Mouse (Mus musculus): ENCODE measurements at regions not wholly inside any gene's neighbourhood (a gene's known extent, or its start where the extent isn't known, plus 50 kb on each side); places are given as distances from the start of the nearest gene placed in this dataset.
A peak's percentile ranks its signal among the peaks of the same experiment; 100 is the strongest.
"Not testable (repeated sequence)": the region's sequence is repeated elsewhere in the genome, so short reads cannot be mapped to it uniquely, and the experiment has no call there.

DNA sequence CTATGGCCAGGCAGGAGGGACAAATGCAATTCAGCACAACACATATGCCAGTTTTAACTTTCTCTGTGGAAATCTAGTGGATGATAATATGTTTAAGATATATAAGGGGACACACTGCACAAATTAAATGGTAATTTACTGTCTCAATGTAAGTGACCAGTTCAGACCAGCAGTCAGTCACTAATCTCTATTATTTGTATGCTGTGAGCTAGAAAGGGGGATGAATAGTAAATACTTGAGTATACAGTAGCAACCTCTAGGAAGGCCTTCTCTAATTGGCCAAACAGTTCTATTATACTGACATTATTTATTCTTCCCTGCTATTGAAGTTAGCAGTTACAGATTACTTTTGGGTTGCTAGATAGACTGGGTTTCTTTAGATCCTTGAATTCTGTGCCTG is 391.2 kb downstream of the Fign start:
- no peak for DNase-seq

DNA sequence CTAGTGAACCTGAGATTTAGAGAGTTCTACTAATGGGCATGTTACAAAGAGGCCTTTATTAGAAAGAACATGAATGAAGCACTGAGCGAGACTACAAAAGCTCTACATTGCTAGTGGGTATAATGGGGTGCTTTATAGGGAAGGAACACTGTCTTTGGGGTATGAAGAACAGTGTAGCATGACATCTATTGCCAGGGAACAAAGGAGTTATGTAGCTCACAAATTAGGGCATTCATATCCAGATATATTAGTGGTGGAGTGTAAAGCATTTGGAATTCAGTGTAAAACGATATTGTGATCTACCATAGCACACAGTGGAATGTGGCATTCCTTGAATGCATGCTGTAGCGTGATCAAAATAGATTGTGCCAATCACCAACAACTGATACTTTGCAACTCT is 391.7 kb downstream of the Fign start:
- DNase-seq: no peak

- peak; percentile 58 to 78 for DNase-seq
Observed at GRCm38 (mm10) chr2:63702333-63703096, 395.3 kb downstream of the Fign start.

- DNase-seq: no peak
Observed at GRCm38 (mm10) chr2:63701861-63702260, 396.0 kb downstream of the Fign start.

- DNase-seq: no peak
Observed at GRCm38 (mm10) chr2:63700255-63700654, 397.6 kb downstream of the Fign start.

DNA sequence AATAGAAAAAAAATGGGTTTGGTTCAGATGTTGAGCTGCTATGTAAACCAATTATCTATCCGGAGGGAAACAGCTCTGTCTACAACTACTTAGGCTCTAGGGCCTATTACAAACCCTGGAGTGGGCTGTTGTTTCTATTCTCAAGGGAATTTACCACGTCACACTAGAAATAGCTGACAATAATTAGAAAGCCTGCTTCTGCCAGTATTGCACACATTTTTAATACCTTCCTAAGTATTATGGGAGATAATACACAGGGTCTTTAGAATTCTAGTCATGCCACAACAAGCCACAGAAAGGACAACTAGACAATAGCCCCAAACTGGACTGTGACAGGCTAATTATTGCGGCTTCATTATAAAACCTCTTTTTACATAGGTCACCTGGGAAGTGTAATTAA is 428.1 kb downstream of the Fign start:
- DNase-seq: no peak

- no peak for DNase-seq
Observed at GRCm38 (mm10) chr2:63668784-63669183, 429.1 kb downstream of the Fign start.

DNA sequence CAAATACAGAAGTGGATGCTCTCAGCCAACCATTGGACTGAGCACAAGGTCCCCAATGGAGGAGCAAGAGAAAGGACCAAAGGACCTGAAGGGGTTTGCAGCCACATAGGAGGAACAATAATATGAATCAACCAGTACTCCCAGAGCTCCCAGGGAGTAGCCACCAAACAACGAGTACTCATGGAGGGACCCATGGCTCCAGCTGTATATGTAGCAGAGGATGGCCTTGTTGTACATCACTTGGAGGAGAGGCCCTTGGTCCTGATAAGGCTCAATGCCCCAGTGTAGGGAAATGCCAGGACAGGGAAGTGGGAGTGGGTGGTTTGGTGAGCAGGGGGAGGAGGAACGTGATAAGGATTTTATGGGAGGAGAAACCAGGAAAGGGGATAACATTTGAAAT is 437.9 kb downstream of the Fign start:
- DNase-seq: not testable (repeated sequence)

Data from kidney, postnatal 25 days (tissue).